Mouse (Mus musculus) G1E-ER4 (cell line): ENCODE measurements around the gene Foxo1. TPM values are rescaled to one million over a fixed set of nuclear protein-coding genes. Genes with fewer than 3 reads are reported as not detected.

Experiments used
- GATA1 ChIP-seq: IDR thresholded peaks from one replicate; pipeline ENCODE4 v1.8.0; 2012; ENCODE audit warnings: low read length, inconsistent platforms
- polyA plus RNA-seq: library from polyadenylated mRNA; stranded (reverse); fragments of >175 nt; gene quantifications from 2 replicates; pipeline ENCODE4 v1.2.3, GENCODE M21; 2012

Gene Foxo1
- polyA plus RNA-seq, 1 experiment, result not detected

GRCm38 (mm10) chr3:52327146-52327545 lies 59.0 kb downstream of the Foxo1 start:
- no peak for TF ChIP-seq GATA1

DNA sequence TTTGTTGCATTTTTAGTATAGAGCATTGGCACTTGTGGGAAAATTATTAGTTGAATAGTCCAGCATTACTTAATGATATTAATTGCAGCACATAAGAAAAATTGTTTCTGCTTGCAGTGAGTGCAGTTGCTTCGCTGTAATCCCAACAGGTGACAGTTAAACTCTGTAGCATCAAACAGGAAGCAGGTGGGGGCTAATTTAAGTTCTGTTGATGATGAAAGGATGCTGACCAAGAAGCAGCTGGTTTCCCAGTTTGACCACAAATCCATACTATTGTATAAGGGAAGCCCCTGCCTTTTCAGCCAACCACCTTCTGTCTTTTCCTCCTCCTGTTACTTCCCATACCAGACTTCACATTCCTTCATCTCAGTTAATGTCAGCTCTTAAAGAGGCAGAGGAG lies 63.6 kb downstream of the Foxo1 start:
- no peak for TF ChIP-seq GATA1

DNA sequence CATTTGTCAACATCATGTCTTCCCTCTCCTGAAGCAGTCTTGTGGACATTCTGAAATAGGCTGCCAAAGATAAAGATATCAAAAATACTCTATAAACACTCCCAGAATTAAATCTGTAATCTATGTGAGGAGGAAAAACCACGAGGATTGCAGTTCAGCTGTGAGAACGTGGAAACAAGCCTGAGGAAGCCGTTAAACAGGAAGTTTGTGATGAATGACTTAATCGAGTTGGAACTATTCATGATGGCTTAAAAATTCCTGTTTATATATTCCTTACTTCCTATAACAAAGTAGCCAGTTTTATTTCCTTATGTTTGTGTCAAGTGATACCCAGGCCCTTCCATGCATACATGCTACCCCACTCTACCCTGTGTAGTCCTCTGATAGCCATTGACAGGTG lies 70.6 kb downstream of the Foxo1 start:
- no peak for TF ChIP-seq GATA1

DNA sequence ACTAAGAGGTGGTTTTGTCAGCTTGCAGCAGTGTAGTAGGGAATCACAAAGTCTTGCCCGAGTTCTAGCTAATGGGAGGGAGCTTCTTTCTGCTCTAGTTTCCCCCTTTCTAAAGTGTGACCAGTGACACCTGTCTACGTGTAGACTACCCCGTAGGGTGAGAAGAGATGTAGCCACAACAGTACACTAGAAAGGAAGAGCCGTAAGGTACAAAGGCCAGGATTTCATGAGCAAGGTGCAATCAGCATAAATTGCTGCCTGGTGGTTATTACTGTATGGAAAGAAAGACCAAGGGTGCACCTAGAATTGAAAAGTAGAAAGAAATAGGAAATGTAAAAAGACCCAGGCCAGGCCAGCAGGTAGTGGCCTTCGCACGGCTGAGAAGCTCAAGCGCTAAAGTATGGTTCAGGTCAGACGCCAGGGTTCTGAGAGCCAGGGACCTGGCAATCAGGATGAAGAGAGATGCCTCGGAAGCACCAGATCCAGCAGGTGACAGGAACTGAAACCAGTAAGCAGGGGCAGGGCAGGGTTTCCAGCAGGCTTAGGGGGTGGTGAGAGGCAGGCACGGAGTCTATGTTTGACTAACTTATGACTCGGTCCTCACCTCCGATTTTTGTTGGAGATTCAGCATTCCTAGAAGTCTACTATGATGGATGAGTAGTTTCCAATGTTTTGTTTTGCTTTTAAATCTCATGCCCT lies 72.3 kb downstream of the Foxo1 start:
- TF ChIP-seq GATA1, result no peak

GRCm38 (mm10) chr3:52342226-52342625 lies 74.1 kb downstream of the Foxo1 start:
- no peak for TF ChIP-seq GATA1

GRCm38 (mm10) chr3:52342801-52343200 lies 74.7 kb downstream of the Foxo1 start:
- TF ChIP-seq GATA1, result no peak

DNA sequence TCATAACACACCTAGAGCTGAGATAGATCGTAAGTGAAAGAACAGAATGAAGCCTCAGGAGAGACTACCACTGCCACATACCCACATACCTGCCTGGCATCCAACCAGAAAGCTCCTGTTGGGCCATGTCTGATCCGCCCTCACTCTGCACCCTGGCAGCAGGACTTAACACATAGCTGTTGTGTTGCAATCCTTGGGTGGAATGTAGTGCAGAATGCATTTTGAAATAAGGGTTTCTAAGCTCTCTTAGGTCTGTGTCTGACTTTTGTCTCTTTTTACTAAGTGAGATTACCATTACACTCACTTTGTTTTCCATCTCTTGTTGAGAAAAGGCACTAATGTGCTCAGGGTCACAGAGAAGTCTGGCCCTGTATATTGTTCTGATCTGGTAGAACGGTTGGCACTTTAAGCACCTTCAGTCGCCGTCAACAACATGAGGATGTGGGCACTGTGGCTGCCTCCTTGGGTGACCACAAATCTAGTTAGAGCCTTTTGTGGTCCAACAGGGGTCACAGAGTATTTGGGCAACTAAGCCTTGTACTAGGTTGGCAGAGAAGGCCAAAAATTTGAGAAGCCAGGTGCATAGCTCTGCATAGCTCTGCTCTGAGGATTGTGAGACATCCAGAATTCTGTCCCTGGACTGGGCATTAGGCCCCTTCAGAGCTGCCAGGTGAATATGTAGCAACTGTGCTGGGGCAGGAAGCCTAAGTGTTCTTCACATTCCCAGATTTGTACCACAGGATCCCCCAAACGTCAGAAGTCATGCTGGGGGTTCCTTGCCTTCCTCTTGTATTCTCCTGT lies 75.3 kb downstream of the Foxo1 start:
- TF ChIP-seq GATA1, result no peak

- TF ChIP-seq GATA1, result no peak
Observed at GRCm38 (mm10) chr3:52345881-52346280, 77.7 kb downstream of the Foxo1 start.

- no peak for TF ChIP-seq GATA1
Observed at GRCm38 (mm10) chr3:52346986-52347710, 79.0 kb downstream of the Foxo1 start.

- TF ChIP-seq GATA1, result no peak
Observed at GRCm38 (mm10) chr3:52347980-52348622, 80.0 kb downstream of the Foxo1 start.

- no peak for TF ChIP-seq GATA1
Observed at GRCm38 (mm10) chr3:52350636-52351035, 82.5 kb downstream of the Foxo1 start.

DNA sequence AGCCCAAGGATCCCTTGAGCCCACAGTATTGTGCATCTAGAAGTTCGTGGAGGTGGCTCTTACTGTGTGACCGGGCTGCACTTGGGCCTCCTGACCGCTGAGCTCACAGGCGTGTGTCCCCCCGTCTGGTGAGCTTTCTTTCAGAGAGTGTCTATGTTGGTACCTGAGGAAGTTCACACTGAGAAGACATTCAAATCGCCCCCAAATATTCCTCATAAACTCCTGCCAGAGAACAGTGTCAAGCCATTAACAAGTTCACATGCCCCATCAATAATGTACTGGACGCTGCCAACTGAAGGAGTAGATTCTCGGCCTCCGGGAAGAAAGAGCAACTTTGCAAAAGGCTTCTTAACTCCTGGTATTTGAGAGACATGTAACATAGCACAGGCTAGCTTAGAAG lies 83.8 kb downstream of the Foxo1 start:
- no peak for TF ChIP-seq GATA1

DNA sequence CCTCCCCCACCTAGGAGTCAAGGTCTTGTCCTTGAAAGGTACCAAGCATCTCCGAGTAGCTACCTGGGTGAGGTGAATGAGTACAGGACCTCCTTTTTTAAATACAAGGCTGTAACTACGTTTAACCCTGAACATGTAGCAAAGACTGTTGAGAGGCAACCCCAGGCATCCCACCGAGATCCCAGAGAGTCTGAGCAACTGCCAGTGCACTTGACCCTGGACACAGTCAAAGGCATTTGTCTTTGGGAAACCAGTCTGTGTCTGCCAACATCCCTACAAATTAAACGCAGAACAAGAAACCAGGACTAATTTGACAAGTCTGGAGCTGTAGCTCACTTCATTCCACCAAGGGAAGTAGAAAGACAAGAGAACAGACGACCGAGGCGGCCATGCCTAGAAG lies 86.1 kb downstream of the Foxo1 start:
- TF ChIP-seq GATA1, result no peak

- no peak for TF ChIP-seq GATA1
Observed at GRCm38 (mm10) chr3:52357265-52357953, 89.3 kb downstream of the Foxo1 start.

DNA sequence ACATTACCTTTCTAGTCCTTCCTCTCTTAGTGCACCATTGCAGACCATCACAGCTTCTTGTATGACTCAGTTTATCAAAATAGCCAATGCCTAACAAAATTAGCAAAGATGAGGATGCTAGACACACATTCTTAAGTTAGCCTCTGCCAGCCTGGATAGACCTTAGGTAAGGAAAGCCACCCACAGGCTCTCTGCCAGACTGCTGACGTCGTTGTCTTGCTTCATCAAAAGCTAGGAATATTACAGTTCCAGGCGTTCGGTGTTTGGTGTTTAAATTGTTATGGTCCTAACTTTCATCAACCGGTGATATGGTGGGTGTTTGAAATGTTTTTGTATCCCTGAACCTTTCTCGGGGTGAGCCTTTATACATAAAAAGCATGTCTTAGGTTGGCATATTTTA lies 96.4 kb downstream of the Foxo1 start:
- TF ChIP-seq GATA1, result no peak
